Mouse (Mus musculus): ENCODE data around the gene Ktn1.

Gene Ktn1

GRCm38 (mm10) chr14:47664470-47664864 lies 16.2 kb downstream of the Ktn1 start:
- DNase-seq (ENCODE audit: low read depth, low spot score): peak; percentile 11

GRCm38 (mm10) chr14:47665061-47665778 lies 17.0 kb downstream of the Ktn1 start:
- no peak for DNase-seq (ENCODE audit: low read depth, low spot score)

- DNase-seq (ENCODE audit: low read depth, low spot score): no peak
Observed at GRCm38 (mm10) chr14:47668096-47668495, 19.8 kb downstream of the Ktn1 start.

- DNase-seq (ENCODE audit: low read depth, low spot score): no peak
Observed at GRCm38 (mm10) chr14:47682886-47683285, 34.6 kb downstream of the Ktn1 start.

- no peak for DNase-seq (ENCODE audit: low read depth, low spot score)
Observed at GRCm38 (mm10) chr14:47684579-47684978, 36.3 kb downstream of the Ktn1 start.

- no peak for DNase-seq (ENCODE audit: low read depth, low spot score)
Observed at GRCm38 (mm10) chr14:47699126-47699525, 50.9 kb downstream of the Ktn1 start.

GRCm38 (mm10) chr14:47709546-47709945 lies 61.3 kb downstream of the Ktn1 start:
- DNase-seq (ENCODE audit: low read depth, low spot score): no peak

GRCm38 (mm10) chr14:47715771-47716170 lies 67.5 kb downstream of the Ktn1 start:
- no peak for DNase-seq (ENCODE audit: low read depth, low spot score)

GRCm38 (mm10) chr14:47717916-47718606 lies 69.8 kb downstream of the Ktn1 start:
- no peak for DNase-seq (ENCODE audit: low read depth, low spot score)

GRCm38 (mm10) chr14:47720023-47720422 lies 71.8 kb downstream of the Ktn1 start:
- no peak for DNase-seq (ENCODE audit: low read depth, low spot score)

- DNase-seq (ENCODE audit: low read depth, low spot score): no peak
Observed at GRCm38 (mm10) chr14:47723035-47723434, 74.8 kb downstream of the Ktn1 start.

GRCm38 (mm10) chr14:47728594-47728993 lies 80.3 kb downstream of the Ktn1 start:
- no peak for DNase-seq (ENCODE audit: low read depth, low spot score)

- no peak for DNase-seq (ENCODE audit: low read depth, low spot score)
Observed at GRCm38 (mm10) chr14:47735354-47735753, 87.1 kb downstream of the Ktn1 start.

- DNase-seq (ENCODE audit: low read depth, low spot score): peak; percentile 10
Observed at GRCm38 (mm10) chr14:47736471-47736870, 88.2 kb downstream of the Ktn1 start.

GRCm38 (mm10) chr14:47740316-47740996 lies 92.2 kb downstream of the Ktn1 start:
- DNase-seq (ENCODE audit: low read depth, low spot score): peak; percentile 22

GRCm38 (mm10) chr14:47741046-47741445 lies 92.8 kb downstream of the Ktn1 start:
- DNase-seq (ENCODE audit: low read depth, low spot score): peak; percentile 6

GRCm38 (mm10) chr14:47742674-47743073 lies 94.4 kb downstream of the Ktn1 start:
- DNase-seq (ENCODE audit: low read depth, low spot score): no peak

- DNase-seq (ENCODE audit: low read depth, low spot score): no peak
Observed at GRCm38 (mm10) chr14:47745086-47745485, 96.8 kb downstream of the Ktn1 start.

- no peak for DNase-seq (ENCODE audit: low read depth, low spot score)
Observed at GRCm38 (mm10) chr14:47747536-47747935, 99.3 kb downstream of the Ktn1 start.

- no peak for DNase-seq (ENCODE audit: low read depth, low spot score)
Observed at GRCm38 (mm10) chr14:47748714-47749113, 100.5 kb downstream of the Ktn1 start.

GRCm38 (mm10) chr14:47751422-47752205 lies 103.4 kb downstream of the Ktn1 start:
- DNase-seq (ENCODE audit: low read depth, low spot score): peak; percentile 63

- DNase-seq (ENCODE audit: low read depth, low spot score): no peak
Observed at GRCm38 (mm10) chr14:47753561-47753960, 105.3 kb downstream of the Ktn1 start.
